Mouse (Mus musculus) adrenal gland, postnatal 10 days (tissue): Measurements from ENCODE around the gene Bpifb6. TPM values are rescaled to one million over a fixed set of nuclear protein-coding genes. Genes with fewer than 3 reads are reported as not detected.
A peak's percentile ranks its signal among the peaks of the same experiment; 100 is the strongest.

Experiments
- DNase-seq: peaks from one replicate; pipeline ENCODE4 v3.0.0; 2021; ENCODE audit warnings: mixed read lengths
- long read RNA-seq, 2 experiments: library from polyadenylated mRNA; stranded (forward); transcript quantifications; one replicate each; pipeline ENCODE4 v2.0.0; 2021
- total RNA-seq, 2 experiments: library from RNA; stranded (reverse); gene quantifications; 2 replicates each; pipeline ENCODE4 v1.2.3; 2021

Gene Bpifb6
- 1 to 10 TPM; 1.2 to 1.7 TPM for total RNA-seq
- long read RNA-seq, experiment 1, partial matches to known transcripts = 5 of 5 reads
- long read RNA-seq, experiment 1, other reads (novel, unspliced or antisense) = 0 of 5 reads
- long read RNA-seq, experiment 2, partial matches to known transcripts = 2 of 2 reads
- long read RNA-seq, experiment 2, other reads (novel, unspliced or antisense) = 0 of 2 reads

DNA sequence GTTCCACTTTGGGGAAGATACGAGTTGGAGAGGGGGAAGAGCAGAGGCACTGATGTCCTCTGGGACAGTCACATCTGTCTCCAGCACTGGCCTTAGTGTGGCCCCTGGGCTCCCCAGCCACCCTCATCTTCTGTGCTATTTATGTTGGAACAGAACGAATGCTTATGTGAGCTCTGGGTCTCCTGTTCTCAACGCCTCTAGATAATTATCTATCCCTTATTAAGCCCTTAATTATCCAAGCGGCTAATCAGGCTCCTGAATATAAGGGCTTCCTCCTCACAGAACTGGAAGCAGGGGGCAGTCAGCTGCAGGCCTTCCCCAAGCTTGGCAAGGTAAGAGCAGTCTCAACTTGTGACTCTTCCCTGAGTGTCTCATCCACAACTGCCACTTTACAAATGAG, at the start of gene Bpifb6:
Gene Bpifb6 (plus strand): TSS at position 301 of the 400 bp plus-strand sequence.
- no peak for DNase-seq

DNA sequence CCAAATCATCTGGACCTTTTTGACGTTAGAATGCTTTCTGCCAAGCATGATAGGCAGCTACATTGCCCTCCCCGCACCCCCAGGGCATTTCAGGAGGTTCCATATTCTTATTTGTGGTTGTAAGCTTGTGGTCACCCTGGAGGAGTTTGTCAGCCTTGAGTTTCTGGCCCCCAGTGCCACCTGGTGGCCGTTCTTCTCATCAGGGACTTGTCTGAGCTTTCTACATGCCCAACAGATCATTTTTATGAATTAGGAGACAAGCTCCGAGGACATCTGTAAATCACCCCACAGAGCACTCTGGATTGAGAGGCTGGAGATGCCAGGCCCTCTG, 49.2 kb upstream of the Bpifb6 start:
- DNase-seq = peak; percentile 81

GRCm38 (mm10) chr2:153853544-153853943, 46.6 kb upstream of the Bpifb6 start:
- DNase-seq = no peak

- no peak for DNase-seq
These were observed 40.6 kb upstream of the Bpifb6 start for GRCm38 (mm10) chr2:153859581-153859980.

GRCm38 (mm10) chr2:153860315-153860714, 39.9 kb upstream of the Bpifb6 start:
- DNase-seq = no peak

DNA sequence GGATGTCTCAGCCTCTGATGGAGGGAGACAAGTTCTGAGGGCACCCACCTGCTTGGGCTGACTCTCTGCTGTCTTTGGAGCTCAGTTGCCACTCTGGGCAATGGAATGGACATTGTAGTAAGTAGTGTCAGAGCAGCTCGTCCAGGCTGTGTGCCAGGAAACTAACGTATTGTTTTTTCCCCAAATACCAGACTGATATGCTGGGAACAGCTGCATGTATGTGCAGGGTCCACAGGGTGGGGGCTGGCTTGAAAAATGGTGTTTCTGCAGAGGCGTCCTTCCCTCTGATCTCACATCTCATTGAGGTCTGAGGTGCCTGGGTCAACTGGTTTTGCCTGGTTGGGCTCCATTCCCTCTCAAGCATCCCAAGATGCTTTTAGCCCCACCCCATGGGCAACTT, 39.5 kb upstream of the Bpifb6 start:
- no peak for DNase-seq

GRCm38 (mm10) chr2:153861960-153862359, 38.2 kb upstream of the Bpifb6 start:
- no peak for DNase-seq

- no peak for DNase-seq
These were observed 29.2 kb upstream of the Bpifb6 start, which contains the start of gene Sun5 for GRCm38 (mm10) chr2:153870984-153871383. Gene Sun5 (minus strand): TSS chr2:153871084.

- no peak for DNase-seq
These were observed 25.4 kb upstream of the Bpifb6 start, which contains the start of gene Bpifb2 for GRCm38 (mm10) chr2:153874745-153875144. Gene Bpifb2 (plus strand): TSS chr2:153875045.

DNA sequence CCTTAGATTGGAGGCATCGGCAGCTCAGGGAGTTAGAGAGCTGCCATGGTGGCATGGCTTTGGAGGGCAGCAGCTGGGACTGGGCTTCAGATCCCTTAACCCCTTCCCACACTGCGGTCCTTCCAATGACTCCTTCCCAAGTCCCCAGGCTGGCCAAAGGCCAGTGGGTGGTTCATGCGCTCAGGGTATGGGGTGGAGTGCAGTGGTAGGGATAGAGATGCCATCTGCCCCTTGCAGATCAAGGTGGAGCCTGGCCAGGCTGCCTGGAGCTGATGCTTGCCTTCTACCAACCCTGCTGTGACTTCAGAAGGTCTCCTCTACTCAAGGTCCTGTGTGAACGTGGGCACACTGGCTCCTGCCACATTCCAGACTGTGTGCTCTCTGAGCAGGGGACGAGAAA, 1.1 kb upstream of the Bpifb6 start:
- no peak for DNase-seq

DNA sequence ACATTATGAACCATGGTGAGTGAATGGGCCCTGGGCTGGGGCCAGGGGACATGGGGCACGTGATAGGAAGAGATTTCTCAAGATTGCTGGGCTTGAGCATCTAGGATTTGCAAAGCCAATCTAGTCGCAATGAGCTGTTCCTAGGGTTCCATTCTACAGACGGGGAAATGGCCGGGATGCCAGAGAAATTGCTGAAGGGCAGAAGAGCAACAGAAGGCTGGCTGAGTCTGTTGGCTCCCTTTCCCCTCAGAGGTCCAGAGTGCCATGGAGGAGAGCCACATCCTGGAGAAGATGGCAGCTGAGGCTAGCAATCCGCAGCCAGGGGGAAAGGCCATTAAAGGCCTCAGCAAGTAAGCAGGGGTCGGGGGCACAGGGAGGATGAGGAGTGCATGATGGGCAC, 2.5 kb downstream of the Bpifb6 start:
- DNase-seq = no peak

- DNase-seq = peak; percentile 51
These were observed 6.4 kb downstream of the Bpifb6 start for GRCm38 (mm10) chr2:153906626-153907025.

GRCm38 (mm10) chr2:153914151-153914550, 14.0 kb downstream of the Bpifb6 start:
- peak; percentile 89 for DNase-seq

- no peak for DNase-seq
These were observed 17.7 kb downstream of the Bpifb6 start, which contains the start of gene Bpifb3 for GRCm38 (mm10) chr2:153917930-153918329. Gene Bpifb3 (plus strand): TSS chr2:153918230.

- DNase-seq = no peak
These were observed 21.1 kb downstream of the Bpifb6 start for GRCm38 (mm10) chr2:153921246-153921645.

GRCm38 (mm10) chr2:153929871-153930413, 29.8 kb downstream of the Bpifb6 start:
- peak; percentile 84 for DNase-seq

DNA sequence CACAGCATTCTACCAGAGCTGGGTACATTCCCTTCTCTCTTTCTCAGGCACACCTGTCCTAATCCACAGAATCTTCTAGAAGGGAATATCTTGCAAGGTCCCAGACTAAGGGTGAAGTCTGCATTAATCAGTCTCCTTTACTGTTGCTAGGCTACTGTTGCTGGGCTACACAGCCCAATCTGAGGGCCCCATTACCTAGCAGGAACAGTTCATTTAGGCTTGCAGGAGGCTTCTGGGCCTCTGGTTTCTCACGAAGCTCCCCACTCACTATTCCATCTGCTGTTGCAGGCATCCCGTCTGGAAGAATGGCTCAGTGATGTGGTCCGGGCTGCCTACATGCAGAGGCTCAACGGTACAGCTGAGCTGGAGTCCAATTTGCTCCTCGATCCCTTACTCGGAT, 30.9 kb downstream of the Bpifb6 start:
- DNase-seq = no peak

- no peak for DNase-seq
These were observed 33.1 kb downstream of the Bpifb6 start for GRCm38 (mm10) chr2:153933311-153933710.

DNA sequence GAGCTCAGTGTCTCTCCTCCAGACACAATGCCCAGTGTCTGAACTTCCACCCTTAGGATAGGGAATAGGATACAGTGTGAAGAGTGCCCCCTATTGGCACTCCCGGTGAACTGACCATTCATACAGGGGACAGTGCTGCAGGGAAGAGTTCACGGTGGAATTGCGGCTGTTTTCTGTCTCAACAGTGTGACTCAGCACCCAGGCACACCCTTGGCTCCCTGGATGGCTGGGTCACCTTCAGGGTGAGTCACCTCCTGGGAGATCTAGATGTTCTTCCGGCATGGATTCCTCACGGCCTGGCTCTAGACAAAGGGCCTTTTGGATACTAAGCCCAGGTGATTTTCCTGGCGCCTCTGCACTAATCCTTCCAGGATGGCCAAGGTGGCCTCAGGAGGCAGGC, 35.2 kb downstream of the Bpifb6 start:
- peak; percentile 31 for DNase-seq

DNA sequence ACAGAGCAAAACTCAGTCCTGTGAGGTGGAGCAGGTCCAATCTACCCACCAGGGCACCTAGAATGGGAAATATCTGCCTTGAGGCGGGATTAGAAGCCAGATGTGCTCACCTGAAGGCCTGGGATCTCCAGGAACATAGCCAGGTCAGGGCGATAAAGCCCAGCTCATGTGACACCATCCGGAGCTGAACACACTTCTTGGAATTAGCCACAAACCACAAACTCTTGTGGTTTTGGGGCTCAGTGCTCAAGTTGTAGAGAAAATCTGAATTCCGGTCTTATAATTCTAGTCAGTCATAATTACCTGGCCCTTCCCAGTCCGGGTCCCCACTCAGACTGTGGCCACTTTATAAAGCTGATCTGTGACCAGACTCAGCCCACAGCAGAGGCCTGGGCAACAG, 37.7 kb downstream of the Bpifb6 start, which contains the start of gene Bpifb4:
Gene Bpifb4 (plus strand): TSS at position 370 of the 400 bp plus-strand sequence.
- no peak for DNase-seq

DNA sequence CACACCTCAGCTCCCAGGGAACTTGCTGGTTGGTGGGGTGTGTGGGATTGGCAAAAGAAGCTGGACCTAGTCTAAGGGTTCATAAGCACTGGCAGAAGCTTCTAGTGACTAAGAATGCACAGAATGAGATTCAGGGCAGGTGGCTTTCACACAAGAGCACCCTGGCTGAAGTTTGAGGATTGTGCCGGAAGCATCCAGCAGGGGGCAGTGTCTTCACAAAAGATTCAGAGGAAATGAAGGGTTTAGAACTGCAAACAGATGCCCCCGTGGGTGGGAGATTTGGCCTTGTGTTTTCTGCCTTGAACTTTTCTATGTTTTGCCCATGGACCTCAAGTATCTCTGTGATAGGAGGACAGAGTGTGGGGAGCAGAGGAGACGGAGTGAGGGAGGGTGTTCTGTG, 43.3 kb downstream of the Bpifb6 start:
- peak; percentile 68 for DNase-seq

DNA sequence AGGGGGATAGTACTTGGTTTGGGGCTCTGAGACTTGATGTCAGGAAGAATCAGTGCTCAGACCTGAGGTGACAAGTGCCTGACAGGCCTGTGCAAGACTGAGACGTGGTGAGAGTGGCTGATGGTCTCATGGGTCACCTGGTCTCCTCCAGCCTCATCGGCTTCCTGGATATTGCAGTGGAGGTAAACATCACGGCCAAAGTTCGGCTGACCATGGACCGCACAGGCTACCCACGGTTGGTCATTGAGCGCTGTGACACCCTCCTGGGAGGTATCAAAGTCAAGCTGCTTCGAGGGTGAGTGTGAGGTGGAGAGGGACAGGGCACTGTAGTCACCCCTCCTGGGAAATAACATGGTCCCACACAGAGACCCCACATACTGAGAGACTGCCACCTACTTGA, 44.4 kb downstream of the Bpifb6 start:
- no peak for DNase-seq

- DNase-seq = peak; percentile 76
These were observed 52.7 kb downstream of the Bpifb6 start for GRCm38 (mm10) chr2:153952897-153953296.

GRCm38 (mm10) chr2:153953836-153954235, 53.6 kb downstream of the Bpifb6 start:
- peak; percentile 62 for DNase-seq
